Mouse (Mus musculus): ENCODE data around the gene Il17rd. TPM values are rescaled to one million over a fixed set of nuclear protein-coding genes. Genes with fewer than 3 reads are reported as not detected.

Il17rd gene
- total and polyA plus RNA-seq, 3 experiments = 0.04 TPM; not detected in 2

DNA sequence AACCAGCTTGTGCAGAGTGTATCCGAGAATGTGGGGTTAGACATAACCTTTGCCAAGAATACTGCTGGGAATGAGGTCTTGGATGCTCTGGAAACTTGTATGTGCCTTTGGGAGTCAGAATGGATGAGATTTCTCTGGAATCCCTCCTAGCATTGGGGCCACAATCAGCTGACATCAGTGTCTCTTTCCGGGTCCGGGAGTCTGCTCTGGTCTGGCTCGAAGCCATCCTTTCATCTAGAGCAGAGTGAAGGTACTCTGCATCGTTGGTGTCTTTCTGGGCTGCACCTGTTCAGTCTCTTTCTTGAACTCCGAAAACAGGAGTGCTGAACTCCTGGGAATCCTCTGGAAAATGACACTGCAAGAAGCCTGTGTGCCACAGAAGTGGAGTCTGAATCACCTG lies 77.2 kb downstream of the Il17rd start:
- peaks cover 0 to 4% of the 10 kb centered on the region in 2 experiments; a peak in 1 of 4 replicates for H3K27me3 ChIP-seq (ENCODE audit: control insufficient read depth in 1 of 2, insufficient read depth in 2 of 2, low read length in 2 of 2)
- H3K27ac ChIP-seq (ENCODE audit: control insufficient read depth, low read depth, low read length) = no peak overlapping the region
- H3K79me2 ChIP-seq (ENCODE audit: control insufficient read depth, insufficient read depth, low read length, poor library complexity) = no peaks in the 10 kb centered on the region
- TF ChIP-seq ZKSCAN1 (IDR thresholded peaks at IDR 0.05; ENCODE audit: low read depth, low read length) = no peak
- TF ChIP-seq TCF12 (IDR thresholded peaks at IDR 0.05; ENCODE audit: low read depth, low read length) = no peak
- DNase-seq (ENCODE audit: low read depth, low spot score) = no peak
- no peak overlapping the region for H3K9ac ChIP-seq (ENCODE audit: control insufficient read depth, low read depth, low read length, poor library complexity, severe bottlenecking)
- H3K9me3 ChIP-seq (replicated peaks; ENCODE audit: insufficient read depth, low read length) = no peaks in the 10 kb centered on the region
- no peak overlapping the region for H3K4me3 ChIP-seq (ENCODE audit: control insufficient read depth in 1 of 2, insufficient read depth in 1 of 2, low read depth in 2 of 2, low read length in 2 of 2)
- H3K36me3 ChIP-seq (ENCODE audit: control insufficient read depth in 1 of 2, insufficient read depth in 2 of 2, low read length in 2 of 2) = no peaks in the 10 kb centered on the region
- H3K4me1 ChIP-seq (ENCODE audit: control insufficient read depth in 1 of 2, insufficient read depth in 2 of 2, low read length in 2 of 2) = no peaks in the 10 kb centered on the region

DNA sequence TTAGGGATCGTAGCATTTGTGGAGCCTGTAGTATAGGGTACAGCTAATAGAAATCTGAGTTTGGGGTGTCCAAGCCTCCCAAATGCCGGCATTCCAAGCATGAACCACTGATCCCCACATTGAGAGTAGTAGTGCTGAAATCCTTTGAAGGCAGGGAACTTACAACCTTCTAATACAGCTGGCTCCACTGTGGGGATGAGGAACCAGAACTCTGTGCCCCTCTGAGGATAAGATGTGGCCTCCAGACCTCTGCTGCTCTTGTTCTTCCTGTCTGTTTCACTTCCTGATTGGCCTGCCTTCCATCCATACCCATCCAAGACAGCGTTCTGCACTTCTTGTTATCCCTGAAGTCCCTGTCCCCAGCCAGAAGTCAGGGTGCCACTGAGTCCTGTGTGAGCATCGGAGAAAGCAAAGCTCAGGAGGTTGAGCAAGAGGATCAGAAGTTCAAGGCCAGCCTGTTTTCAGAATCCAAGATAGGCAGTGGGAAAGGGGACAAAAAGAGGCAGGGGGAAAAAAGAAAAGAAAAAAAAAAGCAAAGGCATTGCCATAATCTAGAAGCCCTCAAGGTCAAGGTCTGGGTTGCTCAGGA lies 77.9 kb downstream of the Il17rd start:
- H3K27ac ChIP-seq (ENCODE audit: control insufficient read depth, low read depth, low read length) = no peak overlapping the region
- H3K36me3 ChIP-seq (ENCODE audit: control insufficient read depth in 1 of 2, insufficient read depth in 2 of 2, low read length in 2 of 2) = no peaks in the 10 kb centered on the region
- no peak overlapping the region for H3K4me3 ChIP-seq (ENCODE audit: control insufficient read depth in 1 of 2, insufficient read depth in 1 of 2, low read depth in 2 of 2, low read length in 2 of 2)
- no peak for DNase-seq (ENCODE audit: low read depth, low spot score)
- no peaks in the 10 kb centered on the region for H3K4me1 ChIP-seq (ENCODE audit: control insufficient read depth in 1 of 2, insufficient read depth in 2 of 2, low read length in 2 of 2)
- H3K79me2 ChIP-seq (ENCODE audit: control insufficient read depth, insufficient read depth, low read length, poor library complexity) = no peaks in the 10 kb centered on the region
- H3K27me3 ChIP-seq (ENCODE audit: control insufficient read depth in 1 of 2, insufficient read depth in 2 of 2, low read length in 2 of 2) = peaks cover 0 to 4% of the 10 kb centered on the region in 2 experiments; a peak in 1 of 4 replicates
- H3K9me3 ChIP-seq (replicated peaks; ENCODE audit: insufficient read depth, low read length) = no peaks in the 10 kb centered on the region
- no peak for TF ChIP-seq TAL1 (IDR thresholded peaks at IDR 0.05; ENCODE audit: low read length)
- no peak for TF ChIP-seq CHD2 (IDR thresholded peaks at IDR 0.05; ENCODE audit: low read length)
- no peak for TF ChIP-seq MAZ (IDR thresholded peaks at IDR 0.05; ENCODE audit: low read depth, low read length)
- TF ChIP-seq ZC3H11A (IDR thresholded peaks at IDR 0.05; ENCODE audit: low read depth, low read length) = no peak
- TF ChIP-seq ETS1 (IDR thresholded peaks at IDR 0.05; ENCODE audit: low read depth, low read length) = no peak
- TF ChIP-seq TBP (IDR thresholded peaks at IDR 0.05; ENCODE audit: low read depth, low read length) = no peak
- TF ChIP-seq KAT2A (conservative IDR thresholded peaks at IDR 0.05; ENCODE audit: low read depth, low read length) = no peak
- TF ChIP-seq POLR2AphosphoS5 (IDR thresholded peaks at IDR 0.05; ENCODE audit: borderline replicate concordance, low read depth, low read length) = no peak
- no peak for TF ChIP-seq ELF1 (IDR thresholded peaks at IDR 0.05; ENCODE audit: low read depth, low read length)
- no peak for TF ChIP-seq HCFC1 (IDR thresholded peaks at IDR 0.05; ENCODE audit: low read depth, low read length)
- H3K9ac ChIP-seq (ENCODE audit: control insufficient read depth, low read depth, low read length, poor library complexity, severe bottlenecking) = no peak overlapping the region

DNA sequence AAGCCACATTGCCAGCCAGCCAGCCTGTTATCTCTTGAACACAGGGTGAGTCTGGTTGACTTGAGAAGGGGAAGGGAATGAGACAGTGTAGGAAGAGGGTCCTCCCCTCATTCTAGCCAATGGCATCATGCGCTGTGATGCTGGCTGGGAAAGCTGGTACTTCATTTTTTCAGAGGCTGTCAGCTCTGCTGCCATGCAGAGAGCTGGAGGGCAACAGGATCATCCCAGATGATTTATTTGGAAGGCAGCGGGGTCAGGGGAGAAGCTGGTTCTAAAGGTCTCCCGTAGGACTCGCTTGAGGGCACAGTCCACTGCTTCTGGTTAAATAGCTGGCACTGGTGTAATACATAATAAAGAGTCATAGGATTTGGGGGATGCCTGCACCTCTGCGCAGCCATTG lies 79.8 kb downstream of the Il17rd start:
- Histone ChIP-seq H3K27me3 (ENCODE audit: control insufficient read depth in 1 of 2, insufficient read depth in 2 of 2, low read length in 2 of 2) (peaks cover 0 to 4% of the 10 kb centered on the region in 2 experiments; a peak in 1 of 4 replicates), H3K9me3 (replicated peaks; ENCODE audit: insufficient read depth, low read length) (no peaks in the 10 kb centered on the region), H3K79me2 (ENCODE audit: control insufficient read depth, insufficient read depth, low read length, poor library complexity) (no peaks in the 10 kb centered on the region), H3K9ac (ENCODE audit: control insufficient read depth, low read depth, low read length, poor library complexity, severe bottlenecking) (no peak overlapping the region), H3K4me1 (ENCODE audit: control insufficient read depth in 1 of 2, insufficient read depth in 2 of 2, low read length in 2 of 2) (no peaks in the 10 kb centered on the region), H3K4me3 (ENCODE audit: control insufficient read depth in 1 of 2, insufficient read depth in 1 of 2, low read depth in 2 of 2, low read length in 2 of 2) (no peak overlapping the region), H3K36me3 (ENCODE audit: control insufficient read depth in 1 of 2, insufficient read depth in 2 of 2, low read length in 2 of 2) (no peaks in the 10 kb centered on the region), H3K27ac (ENCODE audit: control insufficient read depth, low read depth, low read length) (no peak overlapping the region)
- TF ChIP-seq MYC (IDR thresholded peaks at IDR 0.05; ENCODE audit: low read depth, low read length) = no peak
- TF ChIP-seq ZMIZ1 (IDR thresholded peaks at IDR 0.05; ENCODE audit: low read depth, low read length) = no peak
- no peak for TF ChIP-seq ELF1 (IDR thresholded peaks at IDR 0.05; ENCODE audit: low read depth, low read length)
- no peak for TF ChIP-seq RCOR1 (IDR thresholded peaks at IDR 0.05; ENCODE audit: low read depth, low read length)
- TF ChIP-seq ZNF384 (IDR thresholded peaks at IDR 0.05; ENCODE audit: low read depth, low read length) = no peak
- TF ChIP-seq TAL1 (IDR thresholded peaks at IDR 0.05; ENCODE audit: low read length) = no peak
- DNase-seq (ENCODE audit: low read depth, low spot score) = no peak
